Mouse (Mus musculus): ENCODE measurements around the gene Acap2.

- TF ChIP-seq CTCF (IDR thresholded peaks at IDR 0.05; ENCODE audit: low read depth): no peak
- TF ChIP-seq EP300 (IDR thresholded peaks at IDR 0.05; ENCODE audit: low read depth): no peak
These were observed 141.3 kb downstream of the Acap2 start for GRCm38 (mm10) chr16:31059730-31060129.
